Mouse (Mus musculus) olfactory bulb, adult 2 months (tissue): ENCODE data around the gene Klhdc10.
A peak's percentile ranks its signal among the peaks of the same experiment; 100 is the strongest.

Experiments used
- CTCF ChIP-seq: fragments of 200-500 bp; IDR thresholded peaks from 2 replicates; pipeline ENCODE4 v1.5.1; 2012; ENCODE audit warnings: low read depth, mild to moderate bottlenecking, low read length, moderate library complexity; ENCODE audit not compliant: insufficient read depth
- POLR2A ChIP-seq: fragments of 200-500 bp; IDR thresholded peaks from 2 replicates; pipeline ENCODE4 v1.6.1; 2012; ENCODE audit warnings: mild to moderate bottlenecking, low read depth, low read length, moderate library complexity; ENCODE audit not compliant: insufficient read depth

DNA sequence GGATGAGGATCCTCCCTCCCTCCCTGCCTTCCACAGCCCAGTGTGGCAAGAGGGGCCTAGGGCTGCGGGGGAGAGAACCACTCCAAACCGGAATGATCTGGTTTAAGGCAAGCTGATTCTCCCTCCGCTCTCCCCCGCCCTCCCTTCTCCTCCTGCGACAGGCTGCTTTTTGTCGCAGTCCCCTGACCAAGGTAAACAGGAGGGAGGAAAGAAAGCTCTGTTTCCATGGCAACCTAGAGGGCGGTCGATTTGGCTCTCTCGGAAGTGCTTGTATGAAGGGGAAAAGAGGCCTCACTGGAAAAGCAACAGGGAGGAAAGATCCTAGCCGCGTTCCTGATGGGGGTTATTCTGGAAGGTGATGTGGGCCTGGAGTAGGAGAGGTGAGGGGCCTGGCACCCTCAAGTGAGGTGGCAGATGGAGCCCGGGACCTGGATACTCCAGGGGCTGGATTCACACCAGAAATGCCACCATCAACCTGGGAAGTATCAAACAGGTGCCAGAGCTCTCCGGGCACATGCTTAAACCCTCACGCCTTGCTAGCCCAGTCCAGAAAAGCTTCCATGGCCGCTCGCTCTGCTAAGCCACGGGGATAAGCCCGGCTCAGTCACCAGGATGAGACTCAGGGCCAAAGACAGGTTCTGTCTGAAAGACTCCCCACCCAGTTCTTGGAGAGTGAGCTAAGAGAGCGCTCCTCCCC is 59.2 kb downstream of the Klhdc10 start:
- TF ChIP-seq CTCF: no peak
- TF ChIP-seq POLR2A: peak; percentile 38; the same call in 1 of the 2 replicates
